Mouse (Mus musculus): Measurements from ENCODE around the gene Batf2.

DNA sequence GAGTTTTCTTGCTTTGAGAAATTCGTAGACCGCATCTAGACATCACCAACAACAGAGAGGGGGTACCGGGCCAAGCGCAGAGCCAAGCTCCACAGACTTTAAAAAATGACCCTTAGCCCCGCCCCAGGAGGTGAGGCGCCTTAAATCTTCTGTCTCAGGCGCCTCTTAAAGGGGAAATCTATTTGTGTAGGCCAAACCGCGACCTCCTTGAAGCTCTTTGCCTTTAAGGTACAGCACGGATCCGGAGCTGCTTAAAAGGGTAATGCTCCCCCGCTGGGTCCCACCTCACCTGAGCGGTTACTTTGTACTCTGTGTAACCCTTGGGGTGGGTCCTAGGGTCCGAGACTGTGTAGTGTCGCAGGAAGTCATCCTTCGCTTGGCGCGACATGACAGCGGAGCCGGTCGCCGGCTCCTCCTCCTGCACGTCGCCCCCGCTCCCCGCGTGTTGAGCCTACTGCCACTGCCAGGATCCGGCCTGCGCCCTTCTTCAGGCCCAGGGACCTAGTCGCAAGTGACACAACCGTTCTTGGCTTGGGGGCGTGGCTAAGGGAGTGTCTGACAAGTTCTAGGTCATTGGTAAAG, 12.9 kb upstream of the Batf2 start, which contains the start of gene Snx15:
- peak; percentile 78 for TF ChIP-seq POLR2A (IDR thresholded peaks at IDR 0.05; ENCODE audit: insufficient read length, low read depth)
- TF ChIP-seq SRF (IDR thresholded peaks at IDR 0.05; ENCODE audit: control insufficient read depth, insufficient read length, low read depth), result no peak
- TF ChIP-seq REST (IDR thresholded peaks at IDR 0.05; ENCODE audit: insufficient read depth, insufficient read length), result no peak
- TF ChIP-seq CEBPB (IDR thresholded peaks at IDR 0.05; ENCODE audit: insufficient read depth, poor library complexity, severe bottlenecking), result no peak
- peak; percentile 68 for TF ChIP-seq POLR2AphosphoS2 (IDR thresholded peaks at IDR 0.05; ENCODE audit: insufficient read length, low read depth)
